Mouse (Mus musculus): Measurements from ENCODE around the gene Chrna7. TPM values are rescaled to one million over a fixed set of nuclear protein-coding genes. Genes with fewer than 3 reads are reported as not detected.

The Chrna7 gene
- total RNA-seq (2021): 10 to 100 TPM; 45.1 to 51.2 TPM
- long read RNA-seq, experiment 1, transcript Chrna7-201 (10 exons, 2,078 nt): major isoform, 12 of 21 reads
- long read RNA-seq, experiment 1, partial matches to known transcripts: 2 of 21 reads
- long read RNA-seq, experiment 1, other reads (novel, unspliced or antisense): 7 of 21 reads
- long read RNA-seq, experiment 2, transcript Chrna7-201 (10 exons, 2,078 nt): major isoform, 16 of 29 reads
- long read RNA-seq, experiment 2, partial matches to known transcripts: 0 of 29 reads
- long read RNA-seq, experiment 2, other reads (novel, unspliced or antisense): 13 of 29 reads

DNA sequence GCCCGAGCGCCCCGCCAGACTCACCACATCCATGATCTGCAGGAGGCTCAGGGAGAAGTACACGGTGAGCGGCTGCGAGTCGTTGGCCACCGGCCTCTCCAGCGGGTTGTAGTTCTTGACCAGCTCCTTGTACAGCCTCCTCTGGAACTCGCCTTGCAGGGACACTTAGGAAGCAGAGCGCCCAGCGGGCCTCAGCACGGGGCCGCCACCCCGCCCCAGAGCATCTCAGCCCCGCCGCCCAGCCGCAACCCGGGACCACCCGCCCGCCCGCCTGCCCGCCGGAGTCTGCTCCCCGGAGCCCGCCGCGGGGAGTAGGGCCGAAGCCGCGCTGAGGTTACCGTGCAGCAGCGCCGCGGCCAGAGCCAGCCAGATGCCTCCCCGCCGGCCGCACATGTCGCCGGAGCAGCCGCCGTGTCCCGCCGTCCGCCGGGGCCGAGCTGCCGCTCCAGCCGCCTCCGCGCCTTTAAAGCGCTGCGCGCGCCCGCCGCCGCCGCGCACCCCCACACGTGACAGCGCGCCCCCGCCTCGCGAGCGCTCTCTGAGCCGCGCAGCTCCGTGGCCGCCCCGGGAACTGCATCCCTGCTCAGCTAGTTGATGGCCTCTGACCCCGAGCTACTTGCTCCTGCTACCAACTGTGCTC is at the start of gene Chrna7:
TSS of gene Chrna7 (minus strand) at position 486 of the 640 bp plus-strand sequence.
- DNase-seq (ENCODE audit: low spot score in 2 of 2): peak; percentile 75 to 80

GRCm38 (mm10) chr7:63249404-63249803 is 37.0 kb upstream of the Chrna7 start:
- DNase-seq (ENCODE audit: low spot score in 2 of 2): no peak

GRCm38 (mm10) chr7:63237852-63238516 is 25.6 kb upstream of the Chrna7 start:
- DNase-seq (ENCODE audit: low spot score in 2 of 2): peak; percentile 19 to 52

- DNase-seq (ENCODE audit: low spot score in 2 of 2): no peak
Measured at GRCm38 (mm10) chr7:63225066-63225780, 12.9 kb upstream of the Chrna7 start.

- DNase-seq (ENCODE audit: low spot score in 2 of 2): peak; percentile 18 to 24
Measured at GRCm38 (mm10) chr7:63211641-63212083, 707 bp downstream of the Chrna7 start.

DNA sequence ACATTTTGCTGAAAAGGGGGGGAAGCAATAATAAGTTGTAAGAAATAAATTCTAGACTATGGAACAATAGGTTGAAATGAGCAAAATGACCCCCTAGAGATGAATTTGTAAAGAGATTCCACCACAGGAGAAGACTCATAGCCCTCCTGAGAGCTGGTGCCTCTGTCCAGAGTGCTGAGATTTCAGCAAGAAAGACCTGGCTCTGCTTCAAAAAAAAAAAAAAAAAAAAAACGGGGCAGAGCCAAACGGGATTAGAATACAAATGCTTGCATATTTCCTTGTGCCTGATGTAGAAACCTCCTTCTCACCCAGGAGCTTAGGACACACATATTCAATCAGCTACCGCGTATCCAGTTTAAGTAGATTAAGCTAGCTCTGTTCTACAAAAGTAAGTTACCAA is 2.9 kb downstream of the Chrna7 start:
- no peak for DNase-seq (ENCODE audit: low spot score in 2 of 2)

DNA sequence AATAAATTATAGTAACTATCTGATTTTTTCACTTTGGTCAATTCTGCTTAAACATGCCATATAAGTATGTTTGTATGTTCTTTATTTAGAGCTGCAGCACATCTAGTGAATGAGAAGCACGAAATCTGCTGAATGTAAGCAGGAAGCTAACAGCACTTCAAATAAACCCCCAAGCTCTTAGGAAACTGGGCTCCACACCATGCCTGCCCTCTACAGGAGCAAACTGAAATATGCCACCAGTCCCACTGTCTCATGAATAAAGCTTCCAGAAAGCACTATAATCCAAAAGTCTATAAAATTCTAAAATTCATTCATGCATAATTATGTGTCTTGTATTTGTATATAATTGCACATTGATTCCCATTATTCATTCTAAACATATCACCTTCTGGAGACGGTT is 5.2 kb downstream of the Chrna7 start:
- DNase-seq (ENCODE audit: low spot score in 2 of 2): peak in 1 of 2 experiments; percentile 49

DNA sequence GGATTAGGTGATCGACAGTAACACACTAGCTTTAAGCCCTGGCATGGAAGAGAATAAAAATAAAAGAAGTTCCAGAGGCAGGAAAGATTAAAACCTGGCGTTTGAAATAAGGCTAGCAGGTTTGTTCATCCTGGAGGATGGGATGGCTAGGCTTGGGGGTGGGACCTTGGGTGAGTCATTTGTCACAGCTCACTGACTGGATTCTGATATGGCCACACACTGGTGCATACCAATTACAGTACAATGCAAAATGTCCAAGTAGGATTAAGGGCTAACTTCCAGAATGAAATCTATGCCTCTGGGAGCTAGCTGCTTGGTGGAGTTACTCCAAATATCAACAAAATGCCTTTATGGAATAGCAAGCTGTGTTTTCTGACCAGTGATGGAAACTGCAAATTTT is 16.8 kb downstream of the Chrna7 start:
- DNase-seq (ENCODE audit: low spot score in 2 of 2): no peak

GRCm38 (mm10) chr7:63189647-63190534 is 22.5 kb downstream of the Chrna7 start:
- DNase-seq (ENCODE audit: low spot score in 2 of 2): peak in 1 of 2 experiments; percentile 29

GRCm38 (mm10) chr7:63170063-63170787 is 42.1 kb downstream of the Chrna7 start:
- peak in 1 of 2 experiments; percentile 52 for DNase-seq (ENCODE audit: low spot score in 2 of 2)

DNA sequence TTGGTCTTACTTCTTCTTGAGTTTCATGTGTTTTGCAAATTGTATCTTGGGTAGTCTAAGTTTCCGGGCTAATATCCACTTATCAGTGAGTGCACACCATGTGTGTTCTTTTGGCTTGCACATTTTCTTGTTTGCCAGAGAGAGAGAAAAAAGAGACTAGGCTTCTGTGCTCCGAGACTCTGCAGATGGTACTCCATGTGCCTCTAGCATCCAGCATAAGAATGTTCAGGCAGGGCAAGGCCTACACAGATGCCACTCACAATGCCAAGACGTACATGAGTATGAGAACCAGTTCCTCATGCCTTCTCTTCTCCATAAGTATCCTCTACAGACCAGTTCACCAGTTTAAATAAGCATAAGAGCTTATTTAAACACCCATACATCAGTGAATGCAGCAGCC is 47.8 kb downstream of the Chrna7 start:
- DNase-seq (ENCODE audit: low spot score in 2 of 2): peak in 1 of 2 experiments; percentile 47

DNA sequence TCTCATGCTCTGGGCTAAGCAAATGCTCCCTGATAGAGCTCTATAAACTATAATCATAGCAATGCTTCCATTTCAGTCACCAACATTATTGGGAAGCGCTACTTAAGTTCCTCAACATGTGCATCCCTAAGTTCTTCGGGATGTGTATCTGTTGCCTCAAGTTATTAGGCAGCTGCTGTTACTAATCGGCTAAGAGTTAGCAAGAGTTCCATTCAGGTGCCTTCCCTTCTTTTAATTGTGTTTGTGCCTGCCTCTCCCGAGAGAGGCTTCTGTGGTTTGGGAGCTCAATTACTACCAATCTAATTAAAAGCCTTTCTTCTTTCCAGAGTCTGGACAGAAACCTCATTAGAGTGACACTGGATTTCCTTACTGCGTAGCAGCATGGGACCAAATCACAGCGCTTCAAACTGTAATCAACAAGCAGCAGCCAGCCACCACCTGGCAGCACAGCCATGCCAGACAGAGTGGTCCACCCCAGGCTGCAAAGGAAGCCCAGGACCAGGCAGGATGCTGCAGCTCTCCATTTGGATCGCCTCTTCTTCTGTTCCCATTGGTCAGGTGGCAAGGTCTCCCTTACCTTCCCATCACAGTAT is 50.0 kb downstream of the Chrna7 start:
- DNase-seq (ENCODE audit: low spot score in 2 of 2): peak in 1 of 2 experiments; percentile 40

DNA sequence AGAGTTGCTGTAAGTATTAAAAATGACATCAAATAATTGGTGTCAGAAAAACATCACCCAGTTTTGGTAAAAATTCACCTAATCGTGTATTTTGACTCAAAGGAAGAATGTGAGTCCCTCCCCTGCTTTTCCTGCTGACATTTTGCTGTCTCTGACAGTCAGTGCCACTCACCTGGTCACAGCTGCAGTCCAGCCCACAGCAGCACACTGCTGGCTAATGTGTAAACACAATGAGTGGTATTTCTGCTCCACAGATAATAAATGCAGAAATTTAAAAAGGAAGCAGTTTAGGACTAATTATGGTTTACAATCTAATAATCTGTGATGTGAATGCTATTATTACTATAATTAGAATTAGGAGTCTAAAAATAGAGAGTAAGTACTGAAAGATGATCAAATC is 59.1 kb downstream of the Chrna7 start:
- DNase-seq (ENCODE audit: low spot score in 2 of 2): no peak

GRCm38 (mm10) chr7:63148740-63149139 is 63.6 kb downstream of the Chrna7 start:
- DNase-seq (ENCODE audit: low spot score in 2 of 2): no peak

- DNase-seq (ENCODE audit: low spot score in 2 of 2): peak in 1 of 2 experiments; percentile 28
Measured at GRCm38 (mm10) chr7:63148321-63148720, 64.0 kb downstream of the Chrna7 start.

DNA sequence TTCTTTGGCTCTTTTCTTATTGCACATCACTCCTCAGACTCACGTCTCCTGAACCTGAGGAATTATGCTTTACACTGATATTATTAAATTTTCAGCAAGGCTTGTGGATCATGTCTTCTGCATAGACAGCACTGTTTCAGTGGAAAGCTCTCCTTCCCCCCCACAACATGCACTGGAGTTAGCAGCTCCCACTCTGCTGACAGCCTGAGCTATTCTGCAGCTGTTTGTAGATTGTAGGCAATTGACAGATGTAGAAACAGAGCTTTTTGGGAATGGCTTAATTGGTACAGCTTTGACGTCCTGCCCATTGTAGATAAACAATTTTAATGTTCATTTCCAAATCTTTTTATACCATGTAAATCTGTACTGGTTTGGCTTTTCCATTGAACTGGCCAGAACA is 89.8 kb downstream of the Chrna7 start:
- no peak for DNase-seq (ENCODE audit: low spot score in 2 of 2)

- no peak for DNase-seq (ENCODE audit: low spot score in 2 of 2)
Measured at GRCm38 (mm10) chr7:63113671-63114070, 98.7 kb downstream of the Chrna7 start.

GRCm38 (mm10) chr7:63113252-63113651 is 99.1 kb downstream of the Chrna7 start:
- DNase-seq (ENCODE audit: low spot score in 2 of 2): no peak

GRCm38 (mm10) chr7:63109348-63109747 is 103.0 kb downstream of the Chrna7 start:
- no peak for DNase-seq (ENCODE audit: low spot score in 2 of 2)

All from layer of hippocampus, postnatal 14 days (tissue).